Mouse (Mus musculus): ENCODE results near the gene Olfr704. TPM values are rescaled to one million over a fixed set of nuclear protein-coding genes. Genes with fewer than 3 reads are reported as not detected.

Gene Olfr704
- polyA plus RNA-seq, 1 experiment from 2014 or later, result not detected

Other genes starting within 250 kb of the Olfr704 start
- gene Olfr693, start 182.6 kb upstream of the Olfr704 start, polyA plus RNA-seq (2015; fragmentation: Nextera tagmentation; extraction: Ambion mirVana), result not detected in 2 replicates
- not detected in 2 replicates for gene Olfr694, start 171.4 kb upstream of the Olfr704 start, polyA plus RNA-seq (2015; fragmentation: Nextera tagmentation; extraction: Ambion mirVana)
- not detected in 2 replicates for gene Olfr695, start 146.8 kb upstream of the Olfr704 start, polyA plus RNA-seq (2015; fragmentation: Nextera tagmentation; extraction: Ambion mirVana)
- not detected in 2 replicates for gene Olfr697, start 120.7 kb upstream of the Olfr704 start, polyA plus RNA-seq (2015; fragmentation: Nextera tagmentation; extraction: Ambion mirVana)
- gene Olfr698, start 107.8 kb upstream of the Olfr704 start, polyA plus RNA-seq (2015; fragmentation: Nextera tagmentation; extraction: Ambion mirVana), result not detected in 2 replicates
- not detected in 2 replicates for gene Olfr699, start 70.0 kb upstream of the Olfr704 start, polyA plus RNA-seq (2015; fragmentation: Nextera tagmentation; extraction: Ambion mirVana)
- not detected in 2 replicates for gene Olfr700, start 54.4 kb upstream of the Olfr704 start, polyA plus RNA-seq (2015; fragmentation: Nextera tagmentation; extraction: Ambion mirVana)
- not detected in 2 replicates for gene Olfr701, start 49.1 kb upstream of the Olfr704 start, polyA plus RNA-seq (2015; fragmentation: Nextera tagmentation; extraction: Ambion mirVana)
- not detected in 2 replicates for gene Olfr702, start 29.3 kb upstream of the Olfr704 start, polyA plus RNA-seq (2015; fragmentation: Nextera tagmentation; extraction: Ambion mirVana)
- gene Olfr703, start 19.8 kb upstream of the Olfr704 start, polyA plus RNA-seq (2015; fragmentation: Nextera tagmentation; extraction: Ambion mirVana), result not detected in 2 replicates
- not detected in 2 replicates for gene Olfr705, start 13.7 kb downstream of the Olfr704 start, polyA plus RNA-seq (2015; fragmentation: Nextera tagmentation; extraction: Ambion mirVana)
- not detected in 2 replicates for gene Olfr706, start 25.0 kb downstream of the Olfr704 start, polyA plus RNA-seq (2015; fragmentation: Nextera tagmentation; extraction: Ambion mirVana)
- gene Olfr707, start 38.1 kb downstream of the Olfr704 start, polyA plus RNA-seq (2015; fragmentation: Nextera tagmentation; extraction: Ambion mirVana), result not detected in 2 replicates
- not detected in 2 replicates for gene Olfr1532-ps1, start 44.8 kb downstream of the Olfr704 start, polyA plus RNA-seq (2015; fragmentation: Nextera tagmentation; extraction: Ambion mirVana)
- not detected in 2 replicates for gene Olfr709-ps1, start 69.0 kb downstream of the Olfr704 start, polyA plus RNA-seq (2015; fragmentation: Nextera tagmentation; extraction: Ambion mirVana)
- gene Olfr710, start 85.1 kb downstream of the Olfr704 start, polyA plus RNA-seq (2015; fragmentation: Nextera tagmentation; extraction: Ambion mirVana), result not detected in 2 replicates
- gene Olfr6, start 100.8 kb downstream of the Olfr704 start, polyA plus RNA-seq (2015; fragmentation: Nextera tagmentation; extraction: Ambion mirVana), result not detected in 2 replicates
- not detected in 2 replicates for gene Olfr711, start 112.3 kb downstream of the Olfr704 start, polyA plus RNA-seq (2015; fragmentation: Nextera tagmentation; extraction: Ambion mirVana)
- not detected in 2 replicates for gene Olfr2, start 142.9 kb downstream of the Olfr704 start, polyA plus RNA-seq (2015; fragmentation: Nextera tagmentation; extraction: Ambion mirVana)
- gene Olfr713, start 168.0 kb downstream of the Olfr704 start, polyA plus RNA-seq (2015; fragmentation: Nextera tagmentation; extraction: Ambion mirVana), result not detected in 2 replicates
- gene Olfr714, start 207.8 kb downstream of the Olfr704 start, polyA plus RNA-seq (2015; fragmentation: Nextera tagmentation; extraction: Ambion mirVana), result not detected in 2 replicates
- not detected in 2 replicates for gene Olfr17, start 230.0 kb downstream of the Olfr704 start, polyA plus RNA-seq (2015; fragmentation: Nextera tagmentation; extraction: Ambion mirVana)
- not detected in 2 replicates for gene Olfr715b, start 247.2 kb downstream of the Olfr704 start, polyA plus RNA-seq (2015; fragmentation: Nextera tagmentation; extraction: Ambion mirVana)